ENCODE assay signal across 8 mouse cellular contexts in genomic region chr16:77469903-77470302, GRCm38 (mm10).
"Had no signal": no experiment of that assay in that cellular context is flagged by ENCODE, and none has a peak within 500 bp of the region (broad histone marks: within the 10 kb centered on the region; RNA-seq: fewer than 3 reads in every experiment).

No protein-coding gene starts in this region.

- DNase-seq: kidney, adult 18-20 months; kidney, postnatal 14 days; lung, embryonic 14.5 days; lung, postnatal 10 days; lung, postnatal 4 days; midbrain, embryonic 14.5 days; spleen, adult 18-20 months; thymus, postnatal 4 days had no signal
